Mouse (Mus musculus) urinary bladder, postnatal 14 days (tissue): ENCODE measurements around the gene Ly6g5c.
"Not testable (repeated sequence)": the region's sequence is repeated elsewhere in the genome, so short reads cannot be mapped to it uniquely, and the experiment has no call there.

ENCODE experiments used
- DNase-seq: peaks from one replicate; pipeline ENCODE4 v3.0.0; 2021; ENCODE audit warnings: low spot score

The Ly6g5c gene

GRCm38 (mm10) chr17:35111774-35112173 lies 3.7 kb downstream of the Ly6g5c start:
- no peak for DNase-seq

DNA sequence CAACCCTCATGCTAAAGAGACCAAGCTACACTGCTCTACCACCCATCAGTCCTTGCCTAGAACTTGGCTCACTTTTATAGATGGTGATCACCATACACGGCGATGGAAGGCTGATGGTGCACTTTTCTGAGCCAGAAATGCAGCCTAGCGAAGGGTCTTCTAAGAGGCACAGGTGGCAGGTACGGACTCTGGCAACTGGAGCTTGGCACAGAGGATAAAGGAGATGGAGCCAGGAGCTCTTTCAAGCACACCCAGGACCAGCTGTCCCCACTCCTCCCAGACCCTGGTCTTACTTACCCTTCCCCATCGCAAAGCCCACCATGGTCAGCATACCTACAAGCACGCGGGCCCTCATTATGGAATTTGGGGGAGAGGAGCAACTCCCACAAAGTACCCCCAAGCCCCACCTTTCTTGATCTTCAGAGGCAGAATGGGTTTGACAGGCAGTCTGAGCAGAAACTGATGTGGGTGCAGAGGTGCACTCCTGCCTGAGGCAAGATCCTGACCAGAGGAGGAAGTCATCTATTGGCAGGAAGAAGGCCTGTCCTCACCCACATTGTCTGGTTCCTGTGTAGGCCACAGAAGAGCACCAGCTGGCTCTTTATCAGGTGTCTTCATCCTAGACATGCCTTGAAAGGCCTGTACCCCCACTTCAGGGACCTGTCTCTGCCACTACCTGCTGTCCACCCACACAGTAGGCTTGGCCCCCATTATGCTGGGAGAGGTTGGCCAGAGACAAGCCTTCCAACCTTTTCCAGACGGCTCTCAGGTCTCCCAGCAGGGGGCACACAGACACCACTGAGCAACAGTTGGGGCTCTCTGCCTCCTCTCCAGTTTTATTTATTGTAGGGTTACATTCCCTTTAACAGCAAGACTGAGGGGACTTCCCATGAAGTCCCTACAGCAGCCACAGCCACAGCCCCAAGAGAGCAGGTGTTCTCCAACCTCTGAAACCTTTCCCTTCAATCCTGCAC lies 7.3 kb downstream of the Ly6g5c start, which contains the start of gene Ly6g5b:
Gene Ly6g5b (minus strand): TSS at position 383 of the 974 bp plus-strand sequence.
- DNase-seq, result no peak

DNA sequence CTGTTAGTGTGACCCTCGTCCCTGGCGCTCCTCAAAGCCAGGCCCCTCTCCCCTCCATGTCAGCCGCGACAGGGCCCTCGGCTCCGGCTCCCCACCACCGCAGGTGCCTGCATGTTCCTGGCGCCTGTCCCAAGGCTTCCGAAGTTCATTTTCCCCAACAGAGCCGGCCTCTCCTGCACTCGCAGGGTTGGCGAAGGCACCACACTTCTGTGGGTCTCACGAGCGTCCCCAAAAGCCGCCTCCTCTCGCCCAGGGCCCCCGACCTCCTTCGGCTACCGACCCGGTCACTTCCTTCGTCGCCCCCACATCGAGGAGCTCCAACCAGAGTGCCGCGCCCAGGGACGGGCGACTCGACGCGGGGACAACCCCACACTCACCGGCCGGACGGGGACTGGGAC lies 12.7 kb downstream of the Ly6g5c start:
- peak; percentile 46 for DNase-seq

DNA sequence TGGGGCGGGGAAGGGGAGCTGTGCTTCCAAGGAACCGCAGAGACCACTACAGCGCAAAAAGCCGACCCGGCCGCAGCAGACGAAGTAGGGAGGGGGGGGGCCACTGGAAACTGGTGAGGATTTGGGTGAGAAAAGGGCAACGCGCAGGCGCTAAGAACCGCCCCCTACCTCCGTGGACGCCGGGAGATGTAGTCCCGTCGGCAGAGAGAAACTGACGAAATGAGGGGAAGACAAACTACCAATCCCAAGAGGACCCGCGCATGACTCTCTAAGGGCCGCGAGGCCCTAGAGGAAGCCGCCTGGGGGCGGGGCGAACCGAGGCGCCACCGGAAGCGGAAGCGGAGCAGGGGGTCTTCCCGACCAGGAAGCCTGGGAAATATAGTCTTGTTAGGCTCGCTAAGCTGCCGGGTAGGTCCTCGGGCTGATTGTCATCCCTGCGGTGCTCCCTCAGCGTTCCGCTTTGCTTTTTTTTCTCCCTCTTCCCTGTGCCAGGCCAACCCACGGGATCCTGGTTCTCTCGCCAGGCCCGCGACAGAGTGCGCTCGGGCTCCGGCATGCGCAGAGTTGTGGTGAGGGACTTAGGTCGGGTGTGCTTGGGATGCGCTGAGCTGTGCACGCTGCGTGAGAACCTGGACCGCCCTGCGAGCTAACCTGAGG lies 13.2 kb downstream of the Ly6g5c start, which contains the start of gene Gpank1:
Gene Gpank1 (plus strand): TSS at position 313 of the 657 bp plus-strand sequence.
- DNase-seq, result peak; percentile 99

DNA sequence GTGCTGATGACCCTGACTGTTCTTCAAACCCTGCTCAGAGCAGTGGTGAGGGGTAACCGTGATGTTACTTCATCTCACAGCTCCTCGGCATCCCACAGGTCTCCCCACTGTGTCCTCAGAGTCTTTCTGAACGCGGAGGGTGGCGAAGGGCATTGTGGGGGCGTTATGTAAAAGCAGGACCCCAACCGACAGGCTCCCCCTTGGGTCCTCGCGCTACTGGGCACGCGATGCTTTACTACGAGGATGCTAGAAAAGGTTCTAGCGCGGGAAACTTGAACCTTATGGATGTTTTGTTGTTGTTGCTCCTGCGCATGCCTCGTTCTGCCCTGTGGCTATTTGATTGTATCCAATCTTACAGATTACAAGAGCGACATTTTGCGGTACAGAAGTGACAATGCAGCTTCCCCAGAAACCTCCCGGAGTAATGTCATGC lies 13.8 kb downstream of the Ly6g5c start, which contains the start of gene Csnk2b:
Gene Csnk2b (minus strand): TSS at position 183 of the 433 bp plus-strand sequence.
- peak; percentile 42 for DNase-seq

DNA sequence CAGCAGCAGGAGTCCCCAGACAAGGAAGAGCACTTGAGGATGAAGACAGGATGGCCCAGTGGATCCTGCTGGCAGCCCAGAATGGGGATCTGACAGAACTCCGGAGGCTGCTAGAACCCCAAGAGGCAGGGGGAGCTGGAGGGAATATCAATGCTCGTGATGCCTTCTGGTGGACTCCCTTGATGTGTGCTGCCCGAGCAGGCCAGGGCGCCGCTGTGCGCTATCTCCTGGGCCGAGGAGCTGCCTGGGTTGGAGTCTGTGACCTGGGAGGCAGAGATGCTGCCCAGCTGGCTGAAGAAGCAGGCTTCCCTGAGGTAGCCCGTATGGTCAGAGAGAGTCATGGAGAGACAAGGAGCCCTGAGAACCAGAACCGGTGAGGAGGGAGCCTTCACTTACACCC lies 15.2 kb downstream of the Ly6g5c start:
- not testable (repeated sequence) for DNase-seq

GRCm38 (mm10) chr17:35124261-35124896 lies 16.3 kb downstream of the Ly6g5c start:
- not testable (repeated sequence) for DNase-seq

- no peak for DNase-seq
These were observed 17.0 kb downstream of the Ly6g5c start for GRCm38 (mm10) chr17:35125081-35125480.

DNA sequence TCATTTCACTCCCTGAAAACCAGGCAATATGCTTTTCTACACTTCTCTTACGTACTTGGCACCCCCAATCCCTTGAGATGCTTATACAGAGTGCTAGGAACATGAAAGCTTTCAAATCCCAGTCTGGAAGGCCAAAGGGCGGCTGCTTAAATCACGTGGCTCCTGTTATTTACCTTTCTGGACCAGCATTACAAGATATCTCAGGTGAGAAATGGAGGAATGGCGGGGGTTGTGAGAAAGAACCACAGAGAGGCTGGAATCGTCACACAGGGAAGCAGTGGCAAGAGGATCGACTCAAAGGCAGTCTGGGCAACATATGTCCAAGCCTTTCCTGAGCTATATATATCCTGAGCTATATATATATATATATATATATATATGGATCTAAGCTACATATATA lies 17.5 kb downstream of the Ly6g5c start:
- DNase-seq, result no peak

- peak; percentile 76 for DNase-seq
These were observed 18.1 kb downstream of the Ly6g5c start, which contains the start of gene D17H6S53E for GRCm38 (mm10) chr17:35126206-35126611. Gene D17H6S53E, plus strand, starts transcription at chr17:35126373.

DNA sequence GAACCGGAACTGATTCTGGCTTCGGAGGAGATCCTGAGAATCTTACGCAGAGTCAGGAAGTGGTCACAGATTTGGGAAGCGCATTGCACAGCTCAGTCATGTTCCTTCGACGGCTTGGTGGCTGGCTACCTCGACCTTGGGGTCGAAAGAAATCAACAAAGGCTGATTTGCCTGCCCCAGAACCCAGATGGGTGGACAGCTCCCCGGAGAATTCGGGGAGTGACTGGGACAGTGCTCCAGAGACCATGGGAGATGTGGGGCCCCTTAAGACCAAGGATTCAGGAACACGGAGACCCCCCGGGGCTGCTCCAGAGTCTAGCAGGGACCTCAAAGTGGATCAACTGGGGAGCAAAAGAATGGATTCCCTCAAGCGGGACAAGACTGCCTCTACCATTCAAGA lies 18.9 kb downstream of the Ly6g5c start:
- no peak for DNase-seq

DNA sequence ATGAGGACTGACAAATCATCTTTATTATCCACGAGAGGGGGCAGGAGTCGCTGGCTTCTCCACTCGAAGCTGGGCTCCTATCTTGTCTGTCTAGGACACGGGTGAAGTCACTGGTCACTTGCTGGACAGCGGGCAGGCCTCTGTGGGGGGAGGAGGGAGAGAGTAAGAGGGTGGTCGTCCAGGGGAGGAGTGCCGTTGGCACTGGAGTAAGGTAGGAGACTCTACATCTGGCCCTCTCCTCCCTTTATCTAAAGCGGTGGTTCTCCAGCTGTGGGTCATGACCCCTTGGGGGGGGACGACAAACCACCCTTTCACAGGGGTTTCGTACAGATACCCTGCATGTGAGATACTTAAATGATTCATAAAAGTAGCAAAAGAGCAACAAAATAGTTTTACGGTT lies 20.9 kb downstream of the Ly6g5c start:
- no peak for DNase-seq

DNA sequence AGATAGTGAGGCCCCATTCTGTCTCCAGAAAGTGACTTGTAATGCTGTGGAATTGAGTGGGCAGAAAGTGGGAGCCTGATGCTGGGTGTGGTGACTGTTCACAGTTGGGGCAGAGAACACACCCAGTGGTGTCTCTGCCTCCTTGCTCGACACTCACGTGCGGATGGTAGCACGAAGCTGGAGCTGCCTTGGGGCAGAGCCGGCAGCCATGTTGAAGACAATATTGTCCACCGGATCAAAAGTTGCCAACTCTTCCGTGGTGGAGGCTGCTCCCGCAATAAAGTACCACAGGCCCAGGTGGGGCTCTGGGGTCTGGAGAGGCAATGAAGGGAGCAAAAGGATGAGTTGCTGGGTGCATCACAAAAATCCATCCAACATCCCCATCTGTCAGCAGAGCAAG lies 23.0 kb downstream of the Ly6g5c start:
- no peak for DNase-seq

- DNase-seq, result no peak
These were observed 23.6 kb downstream of the Ly6g5c start, which contains the start of gene Apom for GRCm38 (mm10) chr17:35131500-35132173. Gene Apom, minus strand, starts transcription at chr17:35132050.

DNA sequence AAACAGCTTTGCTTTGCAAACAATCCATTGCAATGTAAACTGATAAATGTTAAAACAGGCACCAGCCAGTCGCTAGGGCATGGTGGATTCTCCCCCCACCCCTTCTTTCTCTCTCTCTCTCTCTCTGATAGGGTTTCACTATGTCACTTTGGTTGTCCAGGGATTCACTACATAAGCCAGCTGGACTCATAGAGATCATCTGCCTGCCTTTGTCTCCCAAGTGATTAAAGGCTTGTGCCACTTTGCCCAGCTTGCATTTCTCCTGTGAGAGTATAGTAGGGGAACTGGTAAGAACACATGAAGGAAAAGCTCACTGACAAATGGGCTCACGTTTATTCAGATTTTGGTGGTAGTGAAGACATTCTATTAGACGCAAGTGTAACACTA lies 24.1 kb downstream of the Ly6g5c start:
- no peak for DNase-seq

- no peak for DNase-seq
These were observed 25.4 kb downstream of the Ly6g5c start for GRCm38 (mm10) chr17:35133517-35133916.

- peak; percentile 94 for DNase-seq
These were observed 26.9 kb downstream of the Ly6g5c start, which contains the start of gene Bag6 for GRCm38 (mm10) chr17:35134801-35135590. Gene Bag6, plus strand, starts transcription at chr17:35135178.

- DNase-seq, result no peak
These were observed 27.7 kb downstream of the Ly6g5c start for GRCm38 (mm10) chr17:35135591-35136320.

- DNase-seq, result no peak
These were observed 31.2 kb downstream of the Ly6g5c start for GRCm38 (mm10) chr17:35139269-35139668.

DNA sequence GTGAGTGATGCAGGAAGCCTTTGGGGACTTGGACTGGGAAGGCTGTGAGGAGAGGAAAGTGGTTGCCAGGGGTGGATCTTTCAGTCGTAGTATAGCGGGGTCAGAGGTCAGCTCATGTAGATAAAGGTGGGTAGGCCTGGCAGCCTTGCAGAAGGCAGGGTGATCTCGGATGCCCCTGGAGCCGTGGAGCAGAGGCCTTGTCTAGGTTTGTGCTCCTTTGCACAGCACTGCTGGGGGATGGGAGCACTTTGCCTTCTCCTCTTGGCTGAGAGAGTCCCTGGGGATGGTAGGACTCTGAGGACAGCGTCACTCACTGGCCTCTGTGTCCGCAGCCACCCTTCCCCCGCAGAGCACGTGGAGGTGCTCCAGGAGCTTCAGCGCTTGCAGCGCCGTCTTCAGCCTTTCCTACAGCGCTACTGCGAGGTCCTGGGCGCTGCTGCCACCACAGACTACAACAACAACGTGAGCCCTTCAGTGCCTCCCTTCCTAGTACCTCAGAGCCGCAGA lies 32.5 kb downstream of the Ly6g5c start:
- no peak for DNase-seq
